Mouse (Mus musculus): ENCODE measurements around the gene Tsga10.
"Not testable (repeated sequence)": the region's sequence is repeated elsewhere in the genome, so short reads cannot be mapped to it uniquely, and the experiment has no call there.

Gene Tsga10

DNA sequence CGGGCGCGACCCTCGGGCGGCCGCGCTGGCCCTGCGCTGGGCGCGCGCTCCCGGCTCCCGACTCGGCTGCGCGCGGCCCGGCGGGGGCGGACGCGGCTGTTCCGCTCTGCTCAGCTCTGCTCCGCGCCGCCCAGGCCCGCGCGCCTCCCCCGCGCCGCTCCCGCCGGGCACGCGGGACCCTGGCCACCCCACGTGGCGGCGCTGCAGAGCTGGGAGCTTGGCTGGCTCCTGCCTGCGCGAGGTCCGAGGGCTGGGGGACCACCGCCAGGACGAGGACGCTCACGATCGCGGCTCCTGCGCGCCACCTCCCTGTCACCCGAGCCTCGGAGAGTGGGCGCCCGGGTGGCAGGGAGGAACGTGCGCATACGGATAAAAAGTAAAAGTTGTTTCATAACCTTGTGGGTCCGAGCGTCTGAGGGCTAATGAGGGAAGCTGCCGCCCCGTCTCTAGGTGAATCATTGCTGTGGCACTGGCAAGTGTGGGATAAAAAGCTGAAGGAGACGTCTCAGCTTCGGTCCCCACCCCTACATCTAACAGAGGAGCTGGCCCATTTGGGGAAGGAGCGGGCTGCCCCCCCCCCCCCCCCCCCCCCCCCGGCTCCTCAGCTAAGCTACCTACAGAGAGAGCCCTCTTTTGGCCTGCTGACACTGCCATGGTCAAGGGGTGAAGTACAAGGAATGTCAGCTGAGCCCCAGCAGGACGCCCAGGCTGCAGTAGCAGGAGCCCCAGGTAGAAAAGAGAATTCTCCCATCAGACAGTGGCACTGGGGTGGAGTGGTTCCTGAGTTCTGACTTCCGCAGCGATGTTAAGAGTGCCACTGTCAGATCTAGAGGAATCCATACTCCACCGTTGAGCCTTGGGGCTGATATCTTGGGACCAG is 146.2 kb downstream of the Tsga10 start, which contains the start of gene 2010300C02Rik:
Gene 2010300C02Rik (minus strand): TSS at position 325 of the 880 bp plus-strand sequence.
- peak; percentile 61 for DNase-seq (ENCODE audit: low spot score)

GRCm38 (mm10) chr1:37719030-37719723 is 147.1 kb downstream of the Tsga10 start:
- peak; percentile 12 for DNase-seq (ENCODE audit: low spot score)

- no peak for DNase-seq (ENCODE audit: low spot score)
Observed at GRCm38 (mm10) chr1:37718516-37718915, 147.7 kb downstream of the Tsga10 start.

GRCm38 (mm10) chr1:37717415-37718195 is 148.6 kb downstream of the Tsga10 start:
- no peak for DNase-seq (ENCODE audit: low spot score)

- not testable (repeated sequence) for DNase-seq (ENCODE audit: low spot score)
Observed at GRCm38 (mm10) chr1:37712357-37712737, 153.9 kb downstream of the Tsga10 start.

GRCm38 (mm10) chr1:37711596-37712356 is 154.5 kb downstream of the Tsga10 start:
- no peak for DNase-seq (ENCODE audit: low spot score)

DNA sequence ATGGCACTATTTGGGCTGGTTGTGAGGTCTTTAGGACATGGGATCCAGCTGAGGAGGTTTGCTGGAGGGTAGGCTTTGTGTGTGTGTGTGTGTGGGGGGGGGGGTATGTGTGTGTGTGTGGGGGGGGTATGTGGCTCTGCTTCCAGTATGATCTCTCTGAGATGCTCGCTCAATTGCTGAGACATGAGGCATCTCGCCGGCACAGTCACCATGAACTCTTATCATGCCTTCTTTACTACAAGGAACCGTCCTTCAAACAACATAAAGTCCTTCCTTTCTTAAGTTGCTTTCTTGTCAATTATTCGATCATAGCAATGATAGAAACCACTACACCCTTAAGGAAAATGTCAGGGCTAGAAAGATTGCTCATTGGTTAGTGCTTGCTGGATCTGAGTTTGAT is 155.1 kb downstream of the Tsga10 start:
- no peak for DNase-seq (ENCODE audit: low spot score)

- no peak for DNase-seq (ENCODE audit: low spot score)
Observed at GRCm38 (mm10) chr1:37709736-37710135, 156.5 kb downstream of the Tsga10 start.

- DNase-seq (ENCODE audit: low spot score): no peak
Observed at GRCm38 (mm10) chr1:37708270-37708955, 157.8 kb downstream of the Tsga10 start.

Data from embryo, embryonic 10.5 days (tissue).